Mouse (Mus musculus): ENCODE results near the gene Ninj2. TPM values are rescaled to one million over a fixed set of nuclear protein-coding genes. Genes with fewer than 3 reads are reported as not detected.

The Ninj2 gene
- total and polyA plus RNA-seq, 3 experiments: 1.1 to 6.5 TPM; not detected in 1

DNA sequence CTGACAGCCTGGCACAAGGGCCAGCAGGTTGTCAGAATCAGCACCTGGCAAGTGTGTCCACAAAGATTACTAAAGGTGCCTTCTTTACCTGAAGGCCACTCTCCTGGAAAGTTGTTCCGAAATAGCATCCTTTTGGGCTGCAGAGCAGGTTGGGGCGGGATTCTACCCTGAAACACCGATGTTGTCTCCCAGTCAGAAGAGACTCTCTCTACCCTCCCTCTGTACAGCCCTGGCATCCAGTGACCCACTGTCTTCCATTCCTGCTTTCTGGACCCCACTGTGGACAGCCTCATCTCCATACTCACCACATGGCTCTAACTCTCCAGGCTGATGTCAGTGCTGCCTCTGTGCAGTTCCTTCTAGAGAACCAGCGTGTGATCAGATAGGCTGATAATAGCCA lies 82.5 kb downstream of the Ninj2 start:
- Histone ChIP-seq H3K4me1 (ENCODE audit: control insufficient read depth in 1 of 2, insufficient read depth in 2 of 2) (peaks cover 13 to 33% of the 10 kb centered on the region in 2 experiments), H3K9me3 (replicated peaks; ENCODE audit: low read length) (no peaks in the 10 kb centered on the region), H3K79me2 (replicated peaks; ENCODE audit: control insufficient read depth, extremely low read depth, insufficient read depth, poor library complexity, severe bottlenecking) (no peaks in the 10 kb centered on the region; the same call in 1 of the 2 replicates), H3K4me3 (replicated peaks in 1 of 3; ENCODE audit: low read depth in 2 of 3, low read length in 2 of 3, poor library complexity in 1 of 3) (no peak overlapping the region), H3K36me3 (replicated peaks in 1 of 2; ENCODE audit: control insufficient read depth in 1 of 2, insufficient read depth in 1 of 2, low read length in 1 of 2) (no peaks in the 10 kb centered on the region), H3K27me3 (replicated peaks) (no peaks in the 10 kb centered on the region), H3K27ac (ENCODE audit: insufficient read depth, low read depth) (no peak overlapping the region), H3K9ac (ENCODE audit: insufficient read depth, low read depth) (no peak overlapping the region), H3K4me2 (ENCODE audit: insufficient read depth, low read depth, poor library complexity, severe bottlenecking) (no peak overlapping the region)
- TF ChIP-seq EP300 (IDR thresholded peaks at IDR 0.05; ENCODE audit: low read length) (no peak), ZNF384 (IDR thresholded peaks at IDR 0.05; ENCODE audit: low read depth, low read length) (no peak), MEF2A (IDR thresholded peaks at IDR 0.05; ENCODE audit: borderline replicate concordance, low read depth, low read length) (no peak), IRF4 (IDR thresholded peaks at IDR 0.05; ENCODE audit: low read depth, low read length) (no peak), PAX5 (IDR thresholded peaks at IDR 0.05; ENCODE audit: low read length) (no peak), MYC (IDR thresholded peaks at IDR 0.05; ENCODE audit: low read depth, low read length) (no peak), CHD1 (IDR thresholded peaks at IDR 0.05; ENCODE audit: low read depth, low read length) (no peak), KAT2A (IDR thresholded peaks at IDR 0.05; ENCODE audit: insufficient replicate concordance, low read length) (no peak), CHD2 (IDR thresholded peaks at IDR 0.05; ENCODE audit: low read length) (no peak), NELFE (IDR thresholded peaks at IDR 0.05; ENCODE audit: low read depth, low read length) (no peak), HCFC1 (IDR thresholded peaks at IDR 0.05; ENCODE audit: low read depth, low read length) (no peak), MAX (IDR thresholded peaks at IDR 0.05; ENCODE audit: low read length) (no peak), ELF1 (IDR thresholded peaks at IDR 0.05; ENCODE audit: low read depth, low read length) (no peak), CTCF (conservative IDR thresholded peaks at IDR 0.05 in 1 of 2, IDR thresholded peaks at IDR 0.05 in 1 of 2; ENCODE audit: low read depth in 2 of 2, low read length in 2 of 2) (no peak), JUND (conservative IDR thresholded peaks at IDR 0.05; ENCODE audit: low read depth, low read length) (no peak), ETS1 (conservative IDR thresholded peaks at IDR 0.05; ENCODE audit: low read depth, low read length) (no peak), NRF1 (IDR thresholded peaks at IDR 0.05; ENCODE audit: low read depth, low read length) (no peak)
- DNase-seq (ENCODE audit: extremely low read depth): no peak
- dilution Hi-C loops (cut with MboI; ENCODE audit: extremely low pct_ligation_motif_present, extremely low pct_unique_long_range_greater_than_20kb, low sequenced_read_pairs): no loop called here
- in situ Hi-C loops (cut with MboI; ENCODE audit: low pct_ligation_motif_present, low pct_unique_long_range_greater_than_20kb, low sequenced_read_pairs): no loop called here

DNA sequence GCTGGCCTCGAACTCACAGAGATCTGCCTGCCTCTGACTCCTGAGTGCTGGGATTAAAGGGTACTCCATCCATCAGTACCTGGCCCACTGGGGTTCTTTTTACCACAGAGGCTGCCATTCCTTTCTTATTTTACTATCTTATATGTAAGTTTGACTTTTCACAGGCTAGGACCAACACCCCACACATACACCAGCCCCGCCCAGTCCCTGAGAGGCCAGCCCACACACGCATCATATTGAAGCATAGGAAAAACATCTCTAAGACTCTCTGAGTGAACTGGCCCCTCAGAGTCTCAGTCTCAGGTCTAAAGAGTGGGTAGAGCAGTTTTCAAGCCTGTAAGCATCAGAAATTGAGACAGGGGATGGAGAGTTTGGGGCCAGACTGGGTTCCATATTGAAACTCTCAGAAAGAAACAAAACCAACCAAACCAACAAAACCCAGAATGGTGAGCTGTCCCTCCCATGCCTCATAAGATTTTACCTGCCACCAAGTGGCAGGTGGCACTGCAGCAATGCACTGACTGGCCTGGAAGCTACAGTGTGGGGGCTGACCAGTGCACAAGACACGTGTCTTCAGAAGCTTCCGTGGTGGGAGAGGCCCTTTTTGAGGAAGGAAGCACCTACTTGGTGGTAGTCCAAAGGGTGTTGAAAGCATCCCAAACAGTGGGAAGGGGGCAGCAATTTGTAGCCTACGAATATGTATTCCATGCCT lies 86.0 kb downstream of the Ninj2 start:
- dilution Hi-C loops (cut with MboI; ENCODE audit: extremely low pct_ligation_motif_present, extremely low pct_unique_long_range_greater_than_20kb, low sequenced_read_pairs) (no loop called here), in situ Hi-C loops (cut with MboI; ENCODE audit: low pct_ligation_motif_present, low pct_unique_long_range_greater_than_20kb, low sequenced_read_pairs) (no loop called here)
- H3K4me2 ChIP-seq (ENCODE audit: insufficient read depth, low read depth, poor library complexity, severe bottlenecking): peak overlapping the region; percentile 33; the same call in 1 of the 2 replicates
- TF ChIP-seq MXI1 (IDR thresholded peaks at IDR 0.05; ENCODE audit: low read depth, low read length): peak; percentile 76; the same call in 1 of the 2 replicates
- TF ChIP-seq USF2 (conservative IDR thresholded peaks at IDR 0.05; ENCODE audit: low read depth, low read length): no peak
- TF ChIP-seq POLR2A (IDR thresholded peaks at IDR 0.05; ENCODE audit: low read depth, low read length): peak; percentile 54
- TF ChIP-seq JUN (IDR thresholded peaks at IDR 0.05; ENCODE audit: insufficient read depth, low read depth, low read length): no peak
- peak; percentile 22; the same call in 1 of the 2 replicates for TF ChIP-seq MEF2A (IDR thresholded peaks at IDR 0.05; ENCODE audit: borderline replicate concordance, low read depth, low read length)
- no peak for TF ChIP-seq CHD2 (IDR thresholded peaks at IDR 0.05; ENCODE audit: low read length)
- no peak for TF ChIP-seq PAX5 (IDR thresholded peaks at IDR 0.05; ENCODE audit: low read length)
- no peak for TF ChIP-seq POLR2AphosphoS2 (IDR thresholded peaks at IDR 0.05; ENCODE audit: low read depth, low read length)
- no peak for TF ChIP-seq ZMIZ1 (IDR thresholded peaks at IDR 0.05; ENCODE audit: low read depth, low read length)
- TF ChIP-seq USF1 (IDR thresholded peaks at IDR 0.05; ENCODE audit: low read depth, low read length): 0 out of 2 replicates have a peak, but pooled peaks have one; percentile 18
- TF ChIP-seq NRF1 (IDR thresholded peaks at IDR 0.05; ENCODE audit: low read depth, low read length): no peak
- TF ChIP-seq ZC3H11A (IDR thresholded peaks at IDR 0.05; ENCODE audit: low read depth, low read length): no peak
- no peak for TF ChIP-seq RCOR1 (conservative IDR thresholded peaks at IDR 0.05; ENCODE audit: low read depth, low read length)
- TF ChIP-seq ETS1 (conservative IDR thresholded peaks at IDR 0.05; ENCODE audit: low read depth, low read length): no peak
- TF ChIP-seq HCFC1 (IDR thresholded peaks at IDR 0.05; ENCODE audit: low read depth, low read length): no peak
- no peak for TF ChIP-seq EP300 (IDR thresholded peaks at IDR 0.05; ENCODE audit: low read length)
- no peak; the same call in 1 of the 2 replicates for TF ChIP-seq SIN3A (IDR thresholded peaks at IDR 0.05; ENCODE audit: low read length)
- no peak for TF ChIP-seq ZNF384 (IDR thresholded peaks at IDR 0.05; ENCODE audit: low read depth, low read length)
- TF ChIP-seq ZKSCAN1 (IDR thresholded peaks at IDR 0.05; ENCODE audit: borderline replicate concordance, low read depth, low read length): no peak
- peak; percentile 52 for TF ChIP-seq SMC3 (IDR thresholded peaks at IDR 0.05; ENCODE audit: low read depth, low read length)
- TF ChIP-seq RAD21 (IDR thresholded peaks at IDR 0.05; ENCODE audit: low read depth, low read length): peak; percentile 39
- TF ChIP-seq ELF1 (IDR thresholded peaks at IDR 0.05; ENCODE audit: low read depth, low read length): no peak
- no peak for TF ChIP-seq JUND (conservative IDR thresholded peaks at IDR 0.05; ENCODE audit: low read depth, low read length)

More for the DNA sequence above, 86.0 kb downstream of the Ninj2 start:
- H3K9me3 ChIP-seq (replicated peaks; ENCODE audit: low read length): no peaks in the 10 kb centered on the region
- no peaks in the 10 kb centered on the region for H3K36me3 ChIP-seq (replicated peaks in 1 of 2; ENCODE audit: control insufficient read depth in 1 of 2, insufficient read depth in 1 of 2, low read length in 1 of 2)
- peak overlapping the region; percentile 96 for H3K27ac ChIP-seq (ENCODE audit: insufficient read depth, low read depth)
- no peaks in the 10 kb centered on the region; the same call in 1 of the 2 replicates for H3K79me2 ChIP-seq (replicated peaks; ENCODE audit: control insufficient read depth, extremely low read depth, insufficient read depth, poor library complexity, severe bottlenecking)
- peaks cover 29 to 58% of the 10 kb centered on the region in 2 experiments for H3K4me1 ChIP-seq (ENCODE audit: control insufficient read depth in 1 of 2, insufficient read depth in 2 of 2)
- no peaks in the 10 kb centered on the region for H3K27me3 ChIP-seq (replicated peaks)
- DNase-seq (ENCODE audit: extremely low read depth): no peak
- H3K9ac ChIP-seq (ENCODE audit: insufficient read depth, low read depth): peak overlapping the region; percentile 3; the same call in 1 of the 2 replicates
- H3K4me3 ChIP-seq (replicated peaks in 1 of 3; ENCODE audit: low read depth in 2 of 3, low read length in 2 of 3, poor library complexity in 1 of 3): no peak overlapping the region
